Mouse (Mus musculus) liver, adult 2 months (tissue): ENCODE data around the gene Mrgpra1.
"Not testable (repeated sequence)": the region's sequence is repeated elsewhere in the genome, so short reads cannot be mapped to it uniquely, and the experiment has no call there.

Source experiments
- CTCF ChIP-seq: fragments of 200-500 bp; IDR thresholded peaks from 2 replicates; pipeline ENCODE4 v1.5.1; 2011; ENCODE audit warnings: low read depth, low read length, control low read depth
- POLR2A ChIP-seq: fragments of 200-500 bp; IDR thresholded peaks from 2 replicates; pipeline ENCODE4 v1.6.1; 2011; ENCODE audit warnings: low read length, control low read depth; ENCODE audit not compliant: insufficient read depth; ENCODE audit errors: extremely low read depth

- not testable (repeated sequence) for TF ChIP-seq CTCF, POLR2A
These were observed 49.4 kb downstream of the Mrgpra1 start for GRCm38 (mm10) chr7:47304661-47305060.
